Mouse (Mus musculus): ENCODE measurements around the gene Rrp1b.

The Rrp1b gene

GRCm38 (mm10) chr17:32035609-32036508, at the start of gene Rrp1b, which contains the start of gene Hsf2bp:
TSS of gene Rrp1b (plus strand) at chr17:32036100.
TSS of gene Hsf2bp (minus strand) at chr17:32036349.
- peak; percentile 70 for DNase-seq (ENCODE audit: low spot score)

GRCm38 (mm10) chr17:31986915-31987314, 49.0 kb upstream of the Rrp1b start:
- DNase-seq (ENCODE audit: low spot score) = no peak

DNA sequence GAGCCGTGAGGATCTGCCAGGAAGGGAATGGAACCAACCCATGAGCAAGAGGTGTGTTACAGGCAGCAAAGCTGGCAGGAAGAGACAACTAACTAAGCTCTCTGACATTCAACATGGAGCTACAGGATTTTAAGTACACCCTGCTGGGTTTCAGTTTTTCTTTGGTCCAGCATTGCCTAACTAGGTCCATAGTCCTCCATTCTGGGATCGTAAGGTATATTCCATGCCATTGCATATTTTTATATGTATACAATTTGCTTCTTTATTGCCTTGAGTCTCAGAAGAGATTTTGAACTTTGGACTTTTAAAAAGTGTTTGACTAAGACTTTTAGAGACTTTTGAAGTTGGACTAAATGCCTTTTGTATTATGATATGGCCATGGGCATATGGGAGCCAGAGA, 46.9 kb upstream of the Rrp1b start:
- DNase-seq (ENCODE audit: low spot score) = no peak

- no peak for DNase-seq (ENCODE audit: low spot score)
These were observed 43.9 kb upstream of the Rrp1b start for GRCm38 (mm10) chr17:31992004-31992403.

- no peak for DNase-seq (ENCODE audit: low spot score)
These were observed 42.5 kb upstream of the Rrp1b start for GRCm38 (mm10) chr17:31993354-31993753.

GRCm38 (mm10) chr17:31994132-31994531, 41.8 kb upstream of the Rrp1b start:
- no peak for DNase-seq (ENCODE audit: low spot score)

DNA sequence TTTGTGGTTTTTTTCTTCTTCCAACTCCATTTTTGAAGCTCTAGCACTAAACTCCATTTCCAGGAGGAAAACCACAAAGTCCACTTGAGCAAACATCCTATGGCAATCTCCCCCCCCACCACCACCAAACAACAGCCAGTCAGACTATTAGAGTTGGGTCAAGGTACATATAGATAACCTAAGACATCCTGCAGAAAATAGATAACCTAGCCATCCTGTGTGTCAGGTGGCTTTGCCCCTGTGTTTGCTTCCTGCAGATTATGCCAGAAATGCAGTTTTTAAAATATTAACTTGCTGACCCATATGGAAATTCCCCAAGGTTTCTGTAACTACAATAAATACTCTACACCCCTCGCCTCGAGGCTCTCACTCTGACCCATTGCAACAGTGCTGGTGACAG, 40.1 kb upstream of the Rrp1b start:
- no peak for DNase-seq (ENCODE audit: low spot score)

GRCm38 (mm10) chr17:31996331-31996730, 39.6 kb upstream of the Rrp1b start:
- DNase-seq (ENCODE audit: low spot score) = no peak

GRCm38 (mm10) chr17:31998351-31998750, 37.5 kb upstream of the Rrp1b start:
- no peak for DNase-seq (ENCODE audit: low spot score)

- DNase-seq (ENCODE audit: low spot score) = no peak
These were observed 32.6 kb upstream of the Rrp1b start for GRCm38 (mm10) chr17:32003251-32003650.

DNA sequence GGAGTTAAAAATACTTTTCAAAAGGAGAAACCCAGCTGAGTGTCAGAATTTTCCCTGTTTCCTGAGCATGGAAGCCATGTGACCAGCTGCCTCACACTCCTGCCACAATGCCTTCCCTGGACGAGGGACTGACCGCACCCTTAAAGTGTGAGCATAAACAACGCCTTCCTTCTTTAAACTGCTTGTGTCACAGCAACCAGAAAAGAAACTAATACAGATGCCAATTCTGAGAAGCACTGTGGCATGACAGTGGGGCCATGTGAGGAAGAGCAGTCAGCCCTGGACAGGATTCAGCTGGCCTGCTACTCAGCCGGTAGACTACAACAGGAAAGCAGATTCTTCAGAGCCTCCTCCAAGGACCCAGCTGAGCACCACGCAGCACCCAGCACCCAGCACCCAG, 29.1 kb upstream of the Rrp1b start:
- DNase-seq (ENCODE audit: low spot score) = no peak

DNA sequence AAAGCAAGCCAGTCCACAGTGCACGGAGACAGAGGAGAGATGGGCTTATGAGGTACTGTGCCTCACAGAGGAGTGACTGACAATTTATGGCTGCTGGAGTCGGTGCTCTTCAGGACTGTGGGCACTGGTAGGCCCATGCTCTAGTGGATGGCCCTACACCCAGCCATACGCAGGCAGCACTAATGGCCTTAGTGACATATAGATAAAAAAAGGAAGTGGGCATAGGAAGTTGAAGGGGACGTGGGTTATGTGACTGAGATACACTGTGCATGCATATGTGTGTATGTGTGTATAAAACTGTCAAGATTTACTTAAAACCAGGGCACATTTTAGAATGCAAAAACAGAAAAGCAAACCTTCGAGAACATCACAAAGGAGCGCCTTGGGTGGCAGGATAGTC, 24.2 kb upstream of the Rrp1b start:
- DNase-seq (ENCODE audit: low spot score) = no peak

- no peak for DNase-seq (ENCODE audit: low spot score)
These were observed 23.6 kb upstream of the Rrp1b start for GRCm38 (mm10) chr17:32012254-32012653.

DNA sequence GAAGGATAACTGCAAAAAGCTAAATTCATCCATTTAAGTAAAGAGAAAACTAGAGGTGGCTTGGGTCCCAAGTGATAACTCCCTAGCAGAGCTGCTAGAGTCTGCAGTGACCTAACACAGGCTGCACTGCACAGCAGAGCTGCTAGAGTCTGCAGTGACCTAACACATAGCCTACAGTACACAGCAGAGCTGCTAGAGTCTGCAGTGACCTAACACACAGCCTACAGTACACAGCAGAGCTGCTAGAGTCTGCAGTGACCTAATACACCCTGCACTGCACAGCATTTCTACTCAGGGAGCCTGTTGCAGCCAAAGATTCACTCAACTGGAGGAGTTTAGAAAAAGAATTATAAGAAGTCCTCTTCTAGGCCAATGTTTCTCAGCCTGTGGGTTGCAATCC, 22.2 kb upstream of the Rrp1b start:
- DNase-seq (ENCODE audit: low spot score) = no peak

GRCm38 (mm10) chr17:32016481-32016880, 19.4 kb upstream of the Rrp1b start:
- no peak for DNase-seq (ENCODE audit: low spot score)

GRCm38 (mm10) chr17:32018127-32018894, 17.6 kb upstream of the Rrp1b start:
- DNase-seq (ENCODE audit: low spot score) = no peak

DNA sequence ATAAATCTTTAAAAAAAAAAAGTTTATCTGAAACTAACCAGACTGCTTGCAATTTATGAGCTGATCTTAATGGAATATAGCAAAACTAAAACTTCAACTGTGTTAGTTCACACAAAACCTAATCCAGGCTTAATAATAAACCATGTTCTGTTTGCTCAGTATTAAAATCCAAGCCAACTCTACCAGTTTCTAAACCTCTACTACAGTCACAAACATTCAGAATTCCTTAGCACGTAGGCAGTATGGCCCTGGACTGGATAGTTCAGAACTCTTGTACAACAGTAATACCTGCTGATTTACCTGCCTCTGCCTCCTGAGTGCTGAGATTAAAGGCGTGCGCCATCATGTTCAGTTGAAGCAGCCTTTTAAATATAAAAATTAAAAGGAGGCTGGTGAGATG, 13.9 kb upstream of the Rrp1b start:
- DNase-seq (ENCODE audit: low spot score) = no peak

GRCm38 (mm10) chr17:32022551-32022950, 13.3 kb upstream of the Rrp1b start:
- no peak for DNase-seq (ENCODE audit: low spot score)

DNA sequence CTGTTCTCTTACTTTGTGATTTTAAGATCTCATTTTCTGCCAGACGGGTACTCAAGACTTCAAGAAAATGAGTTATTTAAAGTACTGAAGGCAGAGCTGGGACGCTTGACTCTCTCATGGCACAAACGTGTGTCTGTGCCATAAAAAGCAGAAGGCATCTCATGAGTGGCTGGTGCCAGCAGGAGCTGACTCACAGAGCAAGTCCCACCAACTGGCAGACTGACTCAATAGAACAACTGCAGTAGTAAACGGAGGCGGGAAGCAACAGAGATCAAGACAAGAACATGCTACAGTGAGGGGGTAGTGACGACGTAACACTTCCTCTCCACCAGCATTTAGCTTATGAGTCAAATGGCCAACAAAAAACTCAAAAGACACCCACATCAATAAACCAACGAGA, 12.8 kb upstream of the Rrp1b start:
- peak; percentile 80 for DNase-seq (ENCODE audit: low spot score)

GRCm38 (mm10) chr17:32024671-32025073, 11.2 kb upstream of the Rrp1b start:
- no peak for DNase-seq (ENCODE audit: low spot score)

- peak; percentile 57 for DNase-seq (ENCODE audit: low spot score)
These were observed 10.5 kb upstream of the Rrp1b start for GRCm38 (mm10) chr17:32025386-32025785.

GRCm38 (mm10) chr17:32027666-32028065, 8.2 kb upstream of the Rrp1b start:
- DNase-seq (ENCODE audit: low spot score) = peak; percentile 27

- no peak for DNase-seq (ENCODE audit: low spot score)
These were observed 7.6 kb upstream of the Rrp1b start for GRCm38 (mm10) chr17:32028301-32028700.
